8 mouse cellular contexts compared by ENCODE assay signal in genomic region chr8:120497503-120497946, GRCm38 (mm10).
DNase-seq lines count a peak whose midpoint lies in the region; ATAC-seq and TF ChIP-seq lines count a peak whose summit lies in the region.

No protein-coding gene starts in this region.

- H3K36me3 ChIP-seq in hindbrain, postnatal 0 days (ENCODE audit: insufficient read depth, low read length), result no peaks in the 10 kb centered on the region
- H3K36me3 ChIP-seq in neural tube, embryonic 11.5 days (ENCODE audit: control insufficient read depth, insufficient read depth, low read length), result no peaks in the 10 kb centered on the region

- intact Hi-C loops in gastrocnemius, adult 2 months (cut with DNase I), result no loop called here

- 0 out of 2 replicates have a peak overlapping the region, but pooled peaks have one; percentile 23 for H3K4me2 ChIP-seq in hindbrain, postnatal 0 days (ENCODE audit: low read depth, low read length)
- peak overlapping the region; percentile 31 for H3K4me2 ChIP-seq in neural tube, embryonic 11.5 days (ENCODE audit: low read depth)

- H3K27me3 ChIP-seq in hindbrain, postnatal 0 days (ENCODE audit: insufficient read depth, low read length), result no peaks in the 10 kb centered on the region
- H3K27me3 ChIP-seq in neural tube, embryonic 11.5 days (ENCODE audit: control insufficient read depth, insufficient read depth, low read length), result no peaks in the 10 kb centered on the region

- H3K4me1 ChIP-seq in hindbrain, postnatal 0 days (ENCODE audit: insufficient read depth, low read length), result peaks cover 50% of the 10 kb centered on the region
- peaks cover 73% of the 10 kb centered on the region for H3K4me1 ChIP-seq in neural tube, embryonic 11.5 days (ENCODE audit: control insufficient read depth, insufficient read depth, low read length)

- ATAC-seq in activated CD4-positive, CD25-positive, alpha-beta regulatory T cell, adult 4 months, result peak; percentile 87
- no peak for ATAC-seq in hindbrain, postnatal 0 days
- peak; percentile 49; the same call in 1 of the 2 replicates for ATAC-seq in neural tube, embryonic 11.5 days (ENCODE audit: insufficient read depth, low FRiP score, low TSS enrichment)

- H3K9ac ChIP-seq in hindbrain, postnatal 0 days (replicated peaks; ENCODE audit: low read length), result peak overlapping the region; percentile 21
- H3K9ac ChIP-seq in neural tube, embryonic 11.5 days (ENCODE audit: low read length), result no peak overlapping the region; the same call in 1 of the 2 replicates

- no peak overlapping the region for H3K4me3 ChIP-seq in gastrocnemius, adult 2 months
- no peak overlapping the region for H3K4me3 ChIP-seq in hindbrain, postnatal 0 days (ENCODE audit: low read length)
- no peak overlapping the region for H3K4me3 ChIP-seq in neural tube, embryonic 11.5 days (ENCODE audit: low read depth, low read length)

- no peaks in the 10 kb centered on the region for H3K9me3 ChIP-seq in hindbrain, postnatal 0 days (ENCODE audit: low read length)
- no peaks in the 10 kb centered on the region for H3K9me3 ChIP-seq in neural tube, embryonic 11.5 days (ENCODE audit: control insufficient read depth, low read length)

- H3K27ac ChIP-seq in gastrocnemius, adult 2 months, result peak overlapping the region; percentile 89; the same call in 1 of the 2 replicates
- no peak overlapping the region for H3K27ac ChIP-seq in hindbrain, postnatal 0 days
- H3K27ac ChIP-seq in neural tube, embryonic 11.5 days (ENCODE audit: low read depth, low read length), result peak overlapping the region; percentile 61

- DNase-seq in gastrocnemius, adult 2 months, result no peak
- DNase-seq in gastrocnemius, adult 8-10 months (ENCODE audit: low spot score in 2 of 2), result no peak
- peak; percentile 54 for DNase-seq in hindbrain, postnatal 0 days (ENCODE audit: low spot score)
- DNase-seq in neural tube, embryonic 11.5 days (ENCODE audit: low spot score), result peak; percentile 52
- no peak for DNase-seq in ovary, postnatal 36 days (ENCODE audit: low spot score)
- DNase-seq in adrenal gland, postnatal 36 days, result no peak
- no peak for DNase-seq in right cerebral cortex, adult 2 months (ENCODE audit: low spot score in 2 of 2)

- no peak for TF ChIP-seq CTCF in gastrocnemius, adult 2 months (IDR thresholded peaks at IDR 0.05)
- no peak for TF ChIP-seq CTCF in hindbrain, postnatal 0 days (IDR thresholded peaks at IDR 0.05; ENCODE audit: low read depth)

- WGBS in hindbrain, postnatal 0 days, result 25% methylated on average over 11 of the region's 11 CpGs
- 10% methylated on average over 11 of the region's 11 CpGs for WGBS in neural tube, embryonic 11.5 days

Comparison
In these comparisons a context has a peak if more than half of its experiments do, and no peak if none do; other contexts are left out.
1. DNase-seq: peak in hindbrain, postnatal 0 days (single experiment) and neural tube, embryonic 11.5 days (single experiment); none in gastrocnemius, adult 2 months (single experiment), gastrocnemius, adult 8-10 months (0 of 2), ovary, postnatal 36 days (single experiment), adrenal gland, postnatal 36 days (0 of 2) and right cerebral cortex, adult 2 months (0 of 2).